Mouse (Mus musculus) spleen, postnatal 4 days (tissue): ENCODE results near the gene Mvb12a.

Source experiments
- DNase-seq, 2 experiments: peaks; one replicate each; pipeline ENCODE4 v3.0.0; 2022; ENCODE audit warnings: low spot score in 2 of 2

Mvb12a gene

DNA sequence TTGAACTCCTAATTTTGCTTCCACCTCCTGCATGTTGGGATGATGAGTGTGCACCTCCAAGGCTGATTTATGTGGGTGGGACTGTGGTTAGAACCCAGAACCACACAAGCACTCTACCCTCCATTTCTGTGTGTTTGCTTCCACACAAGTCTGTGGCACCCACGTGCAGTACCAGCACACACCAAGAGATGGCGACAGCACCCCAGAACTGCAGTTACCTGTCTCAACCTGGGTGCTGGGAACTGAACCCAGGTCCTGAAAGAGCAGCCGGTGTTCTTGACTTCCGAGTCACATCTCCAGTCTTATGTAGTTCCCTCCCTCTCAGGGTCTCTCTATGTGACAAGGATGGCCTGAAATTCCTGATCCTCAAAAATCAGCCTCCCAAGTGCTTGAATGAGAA, 21.3 kb downstream of the Mvb12a start:
- no peak for DNase-seq

DNA sequence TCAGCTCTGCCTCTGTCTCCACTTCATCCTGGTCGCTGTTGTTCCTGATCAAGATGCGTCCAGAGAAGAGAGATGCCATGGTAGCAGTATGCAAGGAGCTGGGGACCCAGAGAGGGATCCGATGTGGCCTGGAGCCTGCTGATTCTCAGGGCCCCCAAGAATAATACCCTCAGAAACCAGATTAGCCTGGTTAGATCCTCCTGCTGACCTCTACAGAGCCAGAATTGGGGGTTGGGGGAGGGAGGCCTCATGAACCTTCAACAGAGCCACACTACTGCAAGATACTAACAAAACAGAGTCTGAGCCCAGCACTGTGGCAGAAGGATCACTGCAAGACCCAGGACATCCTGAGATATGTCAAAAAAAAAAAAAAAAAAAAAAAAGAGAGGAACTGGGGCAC, 23.8 kb downstream of the Mvb12a start, which contains the start of gene Nxnl1:
Gene Nxnl1 (minus strand): TSS at position 101 of the 400 bp plus-strand sequence.
- no peak for DNase-seq

DNA sequence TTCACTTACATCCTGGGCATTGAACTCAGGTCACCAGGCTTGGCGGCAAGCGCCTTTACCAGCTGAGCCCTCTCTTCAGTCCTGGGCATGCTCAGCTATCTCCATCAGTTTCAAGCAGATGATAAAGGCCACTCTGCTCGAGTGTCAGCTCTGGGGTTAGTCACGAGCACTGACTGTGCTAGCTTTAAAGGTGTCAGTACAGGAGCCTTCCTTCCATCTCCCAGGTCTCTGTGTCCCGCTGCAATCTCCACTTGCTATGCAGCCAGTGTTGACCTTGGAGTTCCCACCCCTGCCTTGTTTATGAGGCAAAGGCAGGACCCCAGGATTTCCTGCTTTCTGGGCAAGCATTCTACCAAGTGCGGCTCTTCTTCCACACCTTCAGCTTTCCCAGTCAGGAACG, 24.9 kb downstream of the Mvb12a start:
- DNase-seq, result no peak

DNA sequence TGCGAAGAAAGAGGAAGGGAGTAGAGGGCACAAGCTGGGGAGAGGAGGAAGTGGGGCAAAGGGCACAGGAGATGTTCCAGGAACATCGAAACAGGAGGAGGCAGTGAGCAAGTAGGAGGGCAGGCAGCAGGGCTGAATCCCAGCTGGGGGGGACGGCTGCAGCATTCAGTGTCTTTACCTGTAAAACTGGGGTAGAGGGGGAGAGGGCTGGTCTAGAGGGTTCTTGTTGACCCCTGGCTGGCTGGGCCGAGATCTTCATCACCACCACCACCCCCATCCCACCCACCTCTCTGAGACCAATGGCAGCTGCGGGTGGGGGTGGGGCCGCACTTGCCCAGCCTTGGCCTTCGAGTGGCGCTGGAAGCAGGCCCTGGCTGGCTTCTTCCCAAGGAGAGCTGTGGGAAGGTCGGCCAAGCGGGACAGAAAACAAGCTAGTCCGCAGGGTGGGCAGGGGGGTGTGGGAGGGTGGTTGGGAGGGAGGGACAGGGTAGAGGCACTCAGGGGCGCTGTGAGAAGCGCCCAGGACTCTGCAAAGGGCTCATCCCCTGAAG, 25.7 kb downstream of the Mvb12a start, which contains the start of gene Slc27a1:
Gene Slc27a1 (plus strand): TSS at position 496 of the 551 bp plus-strand sequence.
- DNase-seq, result no peak

DNA sequence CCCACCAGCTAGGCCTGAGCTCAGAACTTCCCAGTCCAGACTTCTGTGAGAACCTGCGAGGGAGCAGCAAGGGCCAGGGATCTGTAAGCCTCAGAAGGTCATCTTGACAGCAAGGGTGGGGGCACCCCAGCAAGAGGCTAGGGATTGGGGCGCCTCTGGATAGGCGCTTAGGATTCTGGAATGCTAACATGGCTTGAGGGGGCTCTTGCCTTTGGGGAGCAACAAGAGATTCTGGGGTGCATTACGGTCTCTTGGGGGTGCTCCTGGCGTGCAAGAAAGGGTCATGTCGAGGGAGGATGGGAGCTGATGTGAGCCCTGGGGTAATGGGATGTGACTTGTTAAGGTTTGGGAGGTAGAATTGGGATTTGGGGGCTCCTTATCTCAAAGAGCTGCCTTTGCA, 26.2 kb downstream of the Mvb12a start:
- DNase-seq, result no peak

DNA sequence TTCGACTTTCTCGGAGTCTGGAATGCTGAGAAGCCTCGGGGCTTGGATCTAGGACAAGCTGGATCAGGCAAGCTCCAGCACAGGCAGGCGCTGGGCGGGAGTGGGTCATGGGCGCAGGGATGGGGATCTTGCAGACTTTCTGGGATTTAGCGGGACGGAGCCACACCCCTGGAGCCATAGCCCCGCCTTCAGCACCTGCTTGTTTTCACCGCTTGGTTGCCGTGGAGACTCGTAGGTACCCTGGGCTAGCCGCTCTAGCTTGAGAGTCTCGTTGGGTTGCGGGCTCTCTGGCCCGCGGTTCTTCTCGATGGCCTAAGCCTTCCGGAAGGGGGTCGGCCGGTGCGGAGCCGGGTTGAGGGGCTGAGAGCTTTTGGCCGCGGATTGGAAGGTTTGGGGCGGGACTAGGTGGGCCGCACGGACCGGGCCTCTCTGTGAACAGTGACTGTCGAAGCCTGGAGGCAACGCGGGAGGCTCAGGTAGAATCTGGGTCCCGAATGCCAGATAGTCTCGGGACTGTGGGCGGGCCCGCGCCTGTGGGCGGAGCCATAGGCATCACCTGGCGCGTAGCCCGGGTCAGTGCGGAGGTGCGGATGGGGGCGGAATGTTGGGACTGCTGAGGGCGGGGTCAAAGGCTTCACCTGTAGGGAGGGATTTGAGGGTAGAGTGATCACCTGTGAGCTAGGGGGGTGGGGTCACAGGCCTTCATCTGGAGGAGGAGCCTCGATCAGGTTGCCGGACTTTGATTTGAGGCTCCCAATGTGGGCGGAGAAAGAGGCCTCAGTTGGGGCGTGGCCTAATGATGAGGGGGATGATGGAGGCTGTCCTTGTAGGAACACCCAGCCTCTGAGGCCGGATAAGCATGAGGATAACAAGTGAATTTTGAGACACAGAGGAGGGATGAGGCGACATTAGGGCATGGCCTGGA, 26.9 kb downstream of the Mvb12a start:
- DNase-seq, result peak; percentile 65 to 75

DNA sequence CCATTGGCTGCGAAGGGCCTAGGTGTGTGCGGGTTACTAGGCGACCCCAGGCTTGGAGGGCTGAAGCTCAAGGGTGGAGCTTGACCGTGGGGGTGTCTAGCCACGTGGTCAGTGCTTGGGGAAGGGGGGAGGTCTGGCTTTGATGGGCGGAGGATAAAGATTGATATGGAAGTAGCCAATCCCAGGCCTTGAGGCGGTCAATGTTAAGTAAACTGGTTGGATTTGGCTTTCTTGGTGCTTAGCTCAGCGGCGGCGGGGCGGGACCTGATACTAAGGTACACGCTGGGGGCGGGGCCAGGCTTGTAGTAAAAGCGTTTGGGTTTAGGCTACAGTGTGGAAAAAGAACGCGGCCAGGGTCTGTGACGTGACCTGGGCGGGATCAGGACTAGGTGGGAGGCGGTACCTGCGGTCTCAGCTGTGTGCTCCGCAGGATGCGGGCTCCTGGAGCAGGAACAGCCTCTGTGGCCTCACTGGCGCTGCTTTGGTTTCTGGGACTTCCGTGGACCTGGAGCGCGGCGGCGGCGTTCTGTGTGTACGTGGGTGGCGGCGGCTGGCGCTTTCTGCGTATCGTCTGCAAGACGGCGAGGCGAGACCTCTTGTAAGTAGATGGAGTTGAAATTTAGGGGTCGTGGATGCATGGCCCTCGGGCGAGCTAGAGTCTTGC, 27.7 kb downstream of the Mvb12a start:
- DNase-seq, result peak; percentile 75 to 88

DNA sequence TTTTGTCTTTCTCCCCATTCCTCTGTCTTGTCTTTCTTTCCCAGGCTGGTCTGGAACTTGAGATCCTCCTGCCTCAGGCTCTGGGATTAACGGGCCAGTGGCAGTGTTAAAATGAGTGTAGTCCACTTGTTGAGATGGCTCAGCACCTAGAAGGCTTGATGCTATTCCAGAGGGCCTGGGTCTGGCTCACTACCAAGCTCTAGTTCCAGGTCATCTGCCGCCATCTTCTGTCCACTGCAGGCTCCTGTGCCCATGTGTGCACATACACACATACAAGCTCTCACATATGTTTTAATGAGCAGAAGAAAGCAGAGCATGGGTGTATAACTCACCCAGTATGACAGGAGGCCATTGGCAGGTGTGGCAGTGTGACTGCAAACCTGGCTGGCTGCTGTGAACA, 29.4 kb downstream of the Mvb12a start:
- no peak for DNase-seq

DNA sequence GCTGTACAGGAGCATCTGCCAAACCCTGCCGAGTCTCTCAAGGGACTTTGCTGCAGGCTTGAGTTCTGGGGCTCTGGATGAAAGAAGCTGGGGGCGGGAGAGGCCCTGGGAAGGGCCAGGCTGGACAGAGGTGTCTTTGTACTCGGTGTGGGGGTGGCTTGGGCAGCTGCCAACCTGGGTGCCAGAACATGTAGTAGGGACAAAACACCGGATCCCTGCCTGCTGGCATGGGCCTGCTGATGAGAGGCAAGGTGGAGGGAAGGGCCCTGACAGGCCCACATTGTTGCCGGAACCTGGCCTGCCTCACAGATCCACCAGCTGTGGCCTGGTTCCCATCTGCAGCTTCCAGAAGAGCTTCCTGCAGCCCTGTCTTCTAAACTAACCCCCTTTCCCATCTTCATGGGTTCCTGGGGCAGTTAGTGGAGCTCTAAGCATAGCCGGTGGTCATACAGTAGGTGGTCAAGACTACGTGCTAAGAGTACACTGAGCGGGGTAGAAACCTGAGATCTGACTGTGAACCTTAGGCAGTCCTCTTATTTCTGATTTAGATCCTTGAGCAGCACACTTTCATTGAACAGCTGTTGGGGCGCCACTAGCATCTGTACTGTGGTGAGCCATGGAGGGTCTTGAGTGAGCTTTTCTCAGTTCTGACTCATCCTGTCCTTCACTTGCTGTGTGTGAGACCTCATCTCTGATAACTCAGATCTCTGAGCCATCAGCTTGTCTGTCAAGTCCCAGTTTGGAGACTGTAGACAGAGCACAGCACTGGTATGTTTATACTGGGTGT, 30.3 kb downstream of the Mvb12a start:
- no peak for DNase-seq

DNA sequence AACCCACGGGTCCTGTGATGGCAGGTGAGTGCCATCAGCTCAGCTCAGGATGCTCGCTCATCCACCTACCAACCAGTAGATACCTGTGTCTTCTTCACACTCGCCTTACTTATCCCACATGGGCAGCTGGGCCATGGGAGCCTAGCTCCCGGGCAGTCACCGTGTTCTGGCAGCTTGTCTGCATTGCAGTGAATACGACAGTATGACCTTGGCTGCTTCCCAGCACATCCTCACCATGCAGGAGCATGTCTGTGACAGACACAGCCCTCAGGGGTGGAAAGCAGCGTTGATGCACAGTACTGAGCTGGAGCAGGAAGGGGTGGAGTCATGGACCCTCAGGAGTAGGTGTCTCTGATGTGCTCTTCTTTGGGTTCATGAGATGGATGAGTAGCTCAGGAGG, 31.7 kb downstream of the Mvb12a start:
- DNase-seq, result no peak

DNA sequence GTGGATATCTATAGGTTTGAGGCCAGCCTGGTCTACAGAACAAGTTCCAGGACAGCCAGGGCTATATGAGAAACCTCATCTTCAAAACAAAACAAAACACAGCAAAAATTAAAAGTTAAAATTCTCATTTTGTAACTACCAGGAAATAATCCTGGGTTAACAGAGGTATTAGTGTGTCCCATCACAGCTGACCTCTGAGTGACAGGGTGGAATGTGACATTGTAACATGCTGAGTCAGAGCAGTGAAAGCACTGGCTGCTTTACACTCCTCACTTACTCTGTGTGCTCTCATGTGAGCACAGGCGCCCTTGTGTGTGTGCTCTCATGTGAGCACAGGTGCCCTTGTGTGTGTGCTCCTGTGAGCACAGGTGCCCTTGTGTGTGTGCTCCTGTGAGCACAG, 32.3 kb downstream of the Mvb12a start:
- no peak for DNase-seq

DNA sequence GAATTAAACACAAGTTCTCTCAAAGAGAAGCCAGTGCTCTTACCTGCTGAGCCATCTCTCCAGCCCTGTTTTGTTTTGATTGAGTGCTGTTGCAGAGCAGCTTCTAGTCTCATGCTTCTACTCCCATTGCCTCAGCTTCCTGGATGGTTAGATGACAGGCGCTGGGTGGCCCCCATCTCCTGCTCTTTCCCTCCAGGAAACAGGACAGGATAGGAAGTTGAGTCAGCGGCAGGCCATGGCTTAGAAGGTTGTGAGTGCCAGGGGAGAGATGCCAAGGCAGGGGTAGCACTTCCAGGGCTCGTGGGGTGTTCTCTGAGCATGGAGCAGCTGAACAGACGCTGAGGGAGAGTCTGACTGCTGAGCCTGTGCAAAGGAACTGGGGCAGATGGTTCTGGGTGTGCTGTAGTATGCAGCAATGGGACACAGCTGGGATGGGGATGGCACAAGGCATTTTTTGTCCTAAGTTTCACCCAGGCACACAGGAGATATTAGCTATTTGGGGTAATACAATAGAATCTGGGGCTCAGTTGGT, 35.2 kb downstream of the Mvb12a start:
- DNase-seq, result no peak

DNA sequence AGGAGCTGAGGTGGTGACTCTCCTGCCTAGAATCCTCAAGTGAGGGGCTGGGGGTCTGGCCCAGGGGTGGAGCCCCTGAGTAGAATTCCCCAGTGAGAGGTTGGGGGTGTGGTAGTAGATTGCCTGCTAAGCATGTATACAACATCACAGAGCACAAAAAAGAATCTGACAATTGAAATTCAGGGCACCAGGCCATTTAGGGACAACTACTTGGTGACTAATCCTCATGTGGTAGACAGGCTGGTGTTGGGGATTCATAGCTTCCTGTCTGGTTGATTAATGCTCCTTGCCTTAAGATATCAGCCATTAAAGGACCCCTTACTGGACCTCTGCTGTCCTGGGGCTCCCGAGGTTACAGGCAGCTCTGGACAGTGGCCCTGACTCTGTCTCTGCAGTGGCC, 36.3 kb downstream of the Mvb12a start:
- DNase-seq, result no peak

DNA sequence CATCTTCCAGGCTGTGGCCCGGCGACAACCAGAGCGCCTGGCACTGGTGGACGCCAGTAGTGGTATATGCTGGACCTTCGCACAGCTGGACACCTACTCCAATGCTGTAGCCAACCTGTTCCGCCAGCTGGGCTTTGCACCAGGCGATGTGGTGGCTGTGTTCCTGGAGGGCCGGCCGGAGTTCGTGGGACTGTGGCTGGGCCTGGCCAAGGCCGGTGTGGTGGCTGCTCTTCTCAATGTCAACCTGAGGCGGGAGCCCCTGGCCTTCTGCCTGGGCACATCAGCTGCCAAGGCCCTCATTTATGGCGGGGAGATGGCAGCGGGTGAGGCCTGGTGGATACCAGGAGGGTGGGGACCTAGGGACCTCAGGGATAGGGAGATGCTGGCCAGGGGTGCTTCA, 36.8 kb downstream of the Mvb12a start:
- no peak for DNase-seq

DNA sequence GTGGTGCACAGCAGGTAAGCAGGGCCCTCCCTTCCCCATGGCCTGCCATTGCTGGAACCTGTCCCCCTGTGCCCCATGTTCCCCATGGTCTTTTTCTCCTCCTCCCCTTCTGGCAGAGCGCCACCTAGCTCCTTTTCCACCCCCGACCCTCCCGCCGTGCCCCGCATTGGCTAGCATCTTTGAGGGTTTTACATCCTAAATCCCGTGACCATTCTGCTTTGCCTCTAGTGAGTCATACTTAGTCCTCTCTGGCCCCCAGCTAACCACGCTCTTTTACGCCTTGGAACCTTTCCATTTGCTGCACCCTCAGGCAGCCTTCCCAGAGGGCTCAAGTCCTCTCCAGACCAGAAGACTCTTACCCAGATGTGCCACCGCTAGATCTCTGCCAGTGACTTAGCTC, 37.5 kb downstream of the Mvb12a start:
- DNase-seq, result no peak

DNA sequence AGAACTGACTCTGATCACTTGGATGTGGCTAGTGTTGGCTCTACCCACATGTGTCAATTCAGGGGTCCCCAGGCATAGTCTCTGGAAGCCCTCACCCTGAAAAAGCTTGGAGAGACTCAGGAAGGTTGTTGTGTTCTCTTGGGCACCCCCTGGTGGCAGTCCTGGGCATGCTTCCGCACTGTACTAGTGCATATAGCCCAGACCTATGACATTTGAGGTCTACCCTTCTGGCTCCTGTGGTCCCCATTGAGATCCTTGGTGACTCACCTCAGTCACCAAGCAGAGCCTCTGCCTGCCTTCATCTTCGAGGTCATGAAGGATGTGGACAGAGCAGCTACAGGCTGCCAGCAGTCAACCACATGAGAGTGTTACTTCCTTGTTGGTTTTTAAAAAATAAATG, 44.2 kb downstream of the Mvb12a start:
- DNase-seq, result peak; percentile 54 to 82

DNA sequence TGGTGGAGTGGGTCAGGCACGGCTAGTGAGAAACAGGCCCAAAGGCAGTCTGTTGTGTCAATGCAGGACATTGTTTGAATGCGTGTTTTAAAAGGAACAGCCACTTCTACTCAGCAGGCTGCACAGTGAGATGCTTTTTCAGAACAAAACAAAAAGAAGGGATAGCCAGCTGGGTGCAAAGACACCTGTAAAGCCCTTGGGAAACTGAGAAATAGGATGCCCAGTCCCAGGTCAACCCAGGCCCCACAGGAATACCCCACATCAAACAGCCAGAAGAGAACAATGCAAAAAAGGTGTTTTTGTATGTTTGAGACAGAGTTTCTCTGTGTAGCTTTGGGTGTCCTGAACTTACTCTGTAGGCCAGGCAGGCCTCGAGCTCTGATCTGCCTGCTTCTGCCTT, 46.0 kb downstream of the Mvb12a start:
- DNase-seq, result no peak

DNA sequence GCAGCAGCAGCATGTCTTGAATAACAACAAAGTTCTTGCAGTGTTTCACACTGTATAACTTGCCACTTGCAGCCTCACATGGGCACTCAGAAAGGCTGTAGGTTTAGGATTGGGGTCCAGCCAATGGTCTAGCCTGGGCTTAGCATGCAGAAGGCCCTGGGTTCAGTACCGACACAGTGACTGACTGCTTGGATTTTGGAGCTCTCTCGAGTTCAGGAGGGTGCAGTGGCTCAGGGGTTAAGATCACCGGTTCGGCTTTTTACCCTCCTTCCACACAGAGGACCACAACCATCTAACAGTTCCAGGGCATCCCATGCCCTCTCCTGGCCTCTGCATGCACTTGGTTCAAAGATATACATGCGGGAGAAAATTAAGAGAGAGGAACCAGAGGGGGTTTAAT, 48.3 kb downstream of the Mvb12a start:
- DNase-seq, result no peak

DNA sequence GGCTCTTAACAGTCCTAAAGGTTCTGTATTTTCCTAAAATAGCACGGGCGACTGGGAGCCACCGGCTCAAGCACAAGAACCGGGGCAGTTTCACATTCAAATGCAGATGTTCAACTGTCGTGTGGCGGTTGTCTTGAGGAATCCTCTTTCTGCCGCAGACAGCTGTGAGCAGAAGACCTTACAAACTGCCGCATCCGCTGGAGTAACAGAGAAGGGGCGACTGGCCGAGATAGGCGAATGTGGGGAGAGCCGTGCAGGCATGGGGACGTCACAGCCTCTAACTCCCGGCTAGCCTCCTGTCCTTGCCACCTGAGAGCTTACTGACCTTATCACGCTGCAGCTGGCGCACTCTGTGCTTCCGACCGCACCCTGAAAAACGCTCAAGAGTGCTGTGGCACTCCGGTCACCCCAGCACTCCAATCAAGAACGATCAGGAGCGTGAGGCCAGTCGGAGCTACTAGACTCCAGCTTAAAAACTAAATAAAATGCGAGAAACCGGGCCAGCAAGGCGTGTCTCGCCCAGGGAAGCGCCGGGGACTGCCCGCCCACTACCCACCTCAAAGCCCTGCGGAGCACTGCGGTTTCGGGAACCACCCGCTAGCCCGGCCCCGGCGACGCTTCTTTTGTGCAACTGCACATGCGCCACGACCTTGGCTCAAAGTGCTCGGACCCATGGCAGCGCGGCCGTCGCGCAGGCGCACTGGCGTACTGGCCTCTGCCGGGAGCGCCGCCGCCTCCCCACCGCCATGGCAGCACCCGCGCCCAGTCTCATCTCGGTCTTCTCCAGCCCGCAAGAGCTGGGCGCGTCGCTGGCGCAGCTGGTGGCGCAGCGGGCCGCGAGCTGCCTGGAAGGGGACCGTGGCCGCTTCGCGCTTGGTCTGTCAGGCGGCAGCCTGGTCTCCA, 49.0 kb downstream of the Mvb12a start, which contains the start of gene Pgls:
Gene Pgls (plus strand): TSS at position 706 of the 903 bp plus-strand sequence.
- DNase-seq, result peak; percentile 92 to 96

DNA sequence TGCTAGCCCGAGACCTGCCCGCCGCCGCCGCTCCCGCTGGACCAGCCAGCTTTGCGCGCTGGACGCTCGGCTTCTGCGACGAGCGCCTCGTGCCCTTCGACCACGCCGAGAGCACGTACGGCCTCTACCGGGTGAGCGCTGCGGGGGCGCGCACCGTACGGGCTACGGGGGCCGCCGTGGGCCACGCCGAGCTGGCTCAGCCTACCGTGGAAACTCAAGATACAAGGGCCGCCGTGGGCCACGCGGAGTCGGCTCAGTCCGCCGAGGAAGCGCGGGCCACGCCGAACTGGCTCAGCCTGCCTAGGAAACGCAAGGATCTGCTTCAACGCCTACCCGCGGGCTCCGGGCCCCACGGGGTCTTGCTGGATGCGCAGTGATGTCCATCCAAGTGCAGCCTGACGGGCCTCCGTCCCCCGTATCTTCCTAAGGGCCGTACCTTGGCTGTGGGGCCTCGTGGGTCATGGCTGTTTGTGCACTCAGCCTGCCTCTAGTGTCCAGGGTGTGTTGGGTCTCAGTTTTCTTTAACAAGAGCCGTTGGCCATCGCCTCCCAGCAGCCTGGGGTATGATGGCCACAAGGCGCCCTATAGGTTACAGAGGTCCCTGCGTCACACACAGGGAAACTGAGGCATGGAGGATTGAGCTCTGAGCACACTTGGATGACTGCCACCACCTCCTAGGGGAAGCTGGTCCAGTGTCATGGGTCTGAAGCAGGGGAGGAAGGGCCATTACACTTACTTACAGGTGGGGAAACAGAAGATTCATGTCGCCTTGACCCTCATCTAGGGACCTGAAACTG, 49.9 kb downstream of the Mvb12a start:
- peak; percentile 72 to 87 for DNase-seq
